Mouse (Mus musculus) bone marrow macrophage, adult 2 months (primary cell): ENCODE data around the gene S100pbp.

Experiments
- CTCF ChIP-seq: IDR thresholded peaks from 2 replicates; pipeline ENCODE4 v1.5.1; 2012; ENCODE audit warnings: low read depth, mild to moderate bottlenecking, low read length, moderate library complexity
- POLR2A ChIP-seq: IDR thresholded peaks from 2 replicates; pipeline ENCODE4 v1.6.1; 2012; ENCODE audit warnings: mild to moderate bottlenecking, low read depth, low read length, borderline replicate concordance

DNA sequence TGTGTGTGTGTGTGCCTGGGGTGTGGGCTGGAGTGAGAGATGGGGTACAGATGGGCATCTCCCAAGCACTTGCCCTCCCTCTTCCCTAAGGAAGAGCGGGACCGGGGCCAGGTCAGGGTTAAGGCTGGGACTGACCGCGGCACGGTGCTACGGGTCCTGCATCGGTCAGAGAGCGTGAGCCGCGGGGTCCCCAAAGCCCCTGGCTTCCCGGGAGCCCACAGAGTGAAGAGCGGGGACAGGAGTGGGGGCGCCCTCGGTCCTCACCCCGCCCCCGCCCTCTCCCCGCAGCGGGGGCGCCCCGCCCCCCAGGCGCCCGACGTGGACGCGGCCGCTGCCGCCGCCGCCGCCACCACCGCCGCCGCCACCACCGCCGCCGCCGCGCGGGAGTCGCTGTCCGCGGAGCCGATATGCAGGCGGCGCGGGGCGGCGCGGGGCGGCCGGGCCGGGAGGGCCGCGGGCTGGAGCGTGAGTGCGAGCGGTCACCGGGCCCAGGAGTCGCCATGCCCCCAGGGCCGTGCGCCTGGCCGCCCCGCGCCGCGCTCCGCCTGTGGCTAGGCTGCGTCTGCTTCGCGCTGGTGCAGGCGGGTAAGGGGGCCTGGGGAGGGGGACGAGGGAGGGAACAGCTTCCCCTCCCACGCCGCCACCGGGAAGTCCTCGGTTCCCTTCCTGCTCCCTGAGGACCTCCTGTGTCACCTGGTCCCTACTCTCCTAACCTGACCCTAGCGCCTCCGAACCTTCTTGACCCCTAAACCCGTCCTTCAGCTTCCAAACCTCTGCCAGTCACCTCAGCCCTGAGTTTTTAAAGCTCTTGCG, 52.7 kb downstream of the S100pbp start, which contains the start of gene Fndc5:
- TF ChIP-seq CTCF (no peak), POLR2A (no peak)
